Mouse (Mus musculus): ENCODE results near the gene Spint4. TPM values are rescaled to one million over a fixed set of nuclear protein-coding genes. Genes with fewer than 3 reads are reported as not detected.
A peak's percentile ranks its signal among the peaks of the same experiment; 100 is the strongest.
"Not testable (repeated sequence)": the region's sequence is repeated elsewhere in the genome, so short reads cannot be mapped to it uniquely, and the experiment has no call there.

The Spint4 gene
- polyA plus RNA-seq, 1 experiment from 2014 or later, result not detected

DNA sequence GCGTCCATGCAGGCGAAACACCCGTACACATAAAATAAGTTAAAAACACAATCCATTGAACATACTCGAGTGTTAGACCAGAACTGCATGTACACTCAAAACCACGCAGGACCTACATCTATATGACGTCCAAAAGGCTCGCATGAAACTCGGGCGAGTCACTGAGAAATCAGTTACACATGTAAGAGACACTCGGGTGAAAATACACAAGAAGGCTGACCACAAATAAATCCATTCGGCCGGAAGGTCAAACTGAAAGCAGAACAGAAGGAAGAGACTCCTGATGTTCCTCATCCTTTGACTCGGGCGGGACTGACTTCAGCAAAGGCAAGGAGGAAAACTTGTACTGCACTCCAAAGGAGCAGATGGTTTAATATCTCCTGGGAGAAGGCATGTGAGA, 7.7 kb downstream of the Spint4 start:
- Histone ChIP-seq H3K27me3 (ENCODE audit: control insufficient read depth, insufficient read depth, low read length) (no peaks in the 10 kb centered on the region), H3K4me2 (ENCODE audit: low read depth, severe bottlenecking) (no peak overlapping the region), H3K9ac (ENCODE audit: low read length) (no peak overlapping the region), H3K36me3 (ENCODE audit: control insufficient read depth, insufficient read depth, low read length) (no peaks in the 10 kb centered on the region), H3K27ac (replicated peaks; ENCODE audit: low read depth, low read length) (no peak overlapping the region), H3K9me3 (ENCODE audit: control insufficient read depth, low read length) (no peaks in the 10 kb centered on the region; the same call in 1 of the 2 replicates), H3K4me1 (ENCODE audit: control insufficient read depth, insufficient read depth, low read length) (no peaks in the 10 kb centered on the region), H3K4me3 (ENCODE audit: low read depth, low read length) (no peak overlapping the region)
- DNase-seq (ENCODE audit: low spot score) (no peak), ATAC-seq (ENCODE audit: insufficient number of reproducible peaks, low FRiP score, low TSS enrichment, low read depth) (no peak)
- 94% methylated on average over 14 of the region's 14 CpGs for WGBS

DNA sequence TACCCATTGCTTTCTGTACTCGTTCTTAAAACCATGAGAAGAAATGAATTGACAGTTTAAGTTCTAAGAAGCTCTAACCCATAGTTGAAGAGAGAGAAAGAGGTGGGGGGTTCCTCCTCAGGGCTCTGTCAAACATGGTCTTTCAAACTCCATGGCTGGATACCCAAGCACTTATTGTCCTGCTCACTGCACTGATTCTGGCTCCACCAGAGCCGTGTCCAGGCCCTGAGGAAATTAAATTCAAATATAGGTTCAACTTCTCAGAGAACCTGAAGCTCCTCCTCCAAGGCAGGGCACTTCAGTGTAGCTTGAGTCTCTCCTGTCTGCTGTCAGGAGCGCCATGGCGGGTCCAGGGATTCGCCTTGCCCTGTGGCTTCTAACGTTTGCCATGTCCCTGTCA, 16.7 kb downstream of the Spint4 start, which contains the start of gene Spint5:
Spint5 (plus strand) TSS at position 301 of the 400 bp plus-strand sequence.
- 80% methylated on average over 6 of the region's 6 CpGs for WGBS
- H3K27ac ChIP-seq (replicated peaks; ENCODE audit: low read depth, low read length), result no peak within 1 kb of the TSS
- no peak for ATAC-seq (ENCODE audit: insufficient number of reproducible peaks, low FRiP score, low TSS enrichment, low read depth)
- no peak within 1 kb of the TSS for H3K4me2 ChIP-seq (ENCODE audit: low read depth, severe bottlenecking)
- H3K4me3 ChIP-seq (ENCODE audit: low read depth, low read length), result no peak within 1 kb of the TSS
- H3K27me3 ChIP-seq (ENCODE audit: control insufficient read depth, insufficient read depth, low read length), result no peaks in the 10 kb centered on the region
- DNase-seq (ENCODE audit: low spot score), result no peak
- H3K9me3 ChIP-seq (ENCODE audit: control insufficient read depth, low read length), result no peaks in the 10 kb centered on the region
- H3K36me3 ChIP-seq (ENCODE audit: control insufficient read depth, insufficient read depth, low read length), result no peaks in the 10 kb centered on the region
- H3K4me1 ChIP-seq (ENCODE audit: control insufficient read depth, insufficient read depth, low read length), result 0 out of 2 replicates have a peak, but pooled peaks cover under 1% of the 10 kb centered on the region
- no peak within 1 kb of the TSS for H3K9ac ChIP-seq (ENCODE audit: low read length)

DNA sequence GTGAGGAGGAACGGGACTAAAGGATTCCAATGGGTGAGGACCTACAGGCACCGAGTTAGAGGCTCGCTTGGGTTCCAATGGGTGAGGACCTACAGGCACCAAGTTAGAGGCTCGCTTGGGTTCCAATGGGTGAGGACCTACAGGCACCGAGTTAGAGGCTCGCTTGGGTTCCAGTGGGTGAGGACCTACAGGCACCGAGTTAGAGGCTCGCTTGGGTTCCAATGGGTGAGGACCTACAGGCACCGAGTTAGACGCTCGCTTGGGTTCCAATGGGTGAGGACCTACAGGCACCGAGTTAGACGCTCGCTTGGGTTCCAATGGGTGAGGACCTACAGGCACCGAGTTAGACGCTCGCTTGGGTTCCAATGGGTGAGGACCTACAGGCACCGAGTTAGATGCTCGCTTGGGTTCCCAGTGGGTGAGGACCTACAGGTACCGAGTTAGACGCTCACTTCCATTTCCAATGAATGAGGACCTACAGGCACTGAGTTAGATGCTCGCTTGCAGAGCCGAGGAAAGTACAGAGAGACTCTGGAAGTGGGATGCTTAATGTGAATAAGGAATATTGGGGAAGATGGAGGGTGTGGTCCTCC, 18.0 kb downstream of the Spint4 start:
- not testable (repeated sequence) for H3K27ac ChIP-seq (replicated peaks; ENCODE audit: low read depth, low read length); H3K4me2 ChIP-seq (ENCODE audit: low read depth, severe bottlenecking); H3K9me3 ChIP-seq (ENCODE audit: control insufficient read depth, low read length); H3K27me3 ChIP-seq (ENCODE audit: control insufficient read depth, insufficient read depth, low read length); H3K36me3 ChIP-seq (ENCODE audit: control insufficient read depth, insufficient read depth, low read length); H3K9ac ChIP-seq (ENCODE audit: low read length); H3K4me1 ChIP-seq (ENCODE audit: control insufficient read depth, insufficient read depth, low read length); H3K4me3 ChIP-seq (ENCODE audit: low read depth, low read length); ATAC-seq (ENCODE audit: insufficient number of reproducible peaks, low FRiP score, low TSS enrichment, low read depth); DNase-seq (ENCODE audit: low spot score)
- WGBS, result 91% methylated on average over 19 of the region's 23 CpGs

DNA sequence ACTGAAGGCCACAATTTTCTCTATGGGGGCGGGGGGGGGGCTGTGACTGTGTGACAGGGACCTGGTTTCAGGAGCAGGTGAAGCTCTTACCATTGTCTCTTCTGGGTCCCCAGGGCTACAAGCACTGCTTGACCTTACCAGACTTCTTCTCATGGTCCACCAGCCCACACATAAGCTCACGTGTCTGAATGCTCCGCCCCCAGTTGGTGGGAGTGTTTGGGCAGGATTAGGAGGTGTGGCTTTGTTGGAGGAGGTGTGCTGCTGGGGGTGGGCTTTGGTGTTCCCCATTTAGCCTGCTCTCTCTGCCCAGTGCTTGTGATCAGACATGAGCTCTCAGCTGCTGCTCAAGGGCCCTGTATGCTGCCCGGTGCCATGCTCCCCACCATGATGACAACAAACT, 25.0 kb downstream of the Spint4 start:
- ATAC-seq (ENCODE audit: insufficient number of reproducible peaks, low FRiP score, low TSS enrichment, low read depth), result no peak
- H3K9me3 ChIP-seq (ENCODE audit: control insufficient read depth, low read length), result no peaks in the 10 kb centered on the region
- H3K36me3 ChIP-seq (ENCODE audit: control insufficient read depth, insufficient read depth, low read length), result no peaks in the 10 kb centered on the region
- H3K27me3 ChIP-seq (ENCODE audit: control insufficient read depth, insufficient read depth, low read length), result no peaks in the 10 kb centered on the region
- WGBS, result 60% methylated on average over 4 of the region's 4 CpGs
- DNase-seq (ENCODE audit: low spot score), result no peak
- H3K4me1 ChIP-seq (ENCODE audit: control insufficient read depth, insufficient read depth, low read length), result 0 out of 2 replicates have a peak, but pooled peaks cover 2% of the 10 kb centered on the region
- no peak overlapping the region for H3K27ac ChIP-seq (replicated peaks; ENCODE audit: low read depth, low read length)
- H3K4me2 ChIP-seq (ENCODE audit: low read depth, severe bottlenecking), result no peak overlapping the region
- no peak overlapping the region for H3K4me3 ChIP-seq (ENCODE audit: low read depth, low read length)
- no peak overlapping the region for H3K9ac ChIP-seq (ENCODE audit: low read length)

DNA sequence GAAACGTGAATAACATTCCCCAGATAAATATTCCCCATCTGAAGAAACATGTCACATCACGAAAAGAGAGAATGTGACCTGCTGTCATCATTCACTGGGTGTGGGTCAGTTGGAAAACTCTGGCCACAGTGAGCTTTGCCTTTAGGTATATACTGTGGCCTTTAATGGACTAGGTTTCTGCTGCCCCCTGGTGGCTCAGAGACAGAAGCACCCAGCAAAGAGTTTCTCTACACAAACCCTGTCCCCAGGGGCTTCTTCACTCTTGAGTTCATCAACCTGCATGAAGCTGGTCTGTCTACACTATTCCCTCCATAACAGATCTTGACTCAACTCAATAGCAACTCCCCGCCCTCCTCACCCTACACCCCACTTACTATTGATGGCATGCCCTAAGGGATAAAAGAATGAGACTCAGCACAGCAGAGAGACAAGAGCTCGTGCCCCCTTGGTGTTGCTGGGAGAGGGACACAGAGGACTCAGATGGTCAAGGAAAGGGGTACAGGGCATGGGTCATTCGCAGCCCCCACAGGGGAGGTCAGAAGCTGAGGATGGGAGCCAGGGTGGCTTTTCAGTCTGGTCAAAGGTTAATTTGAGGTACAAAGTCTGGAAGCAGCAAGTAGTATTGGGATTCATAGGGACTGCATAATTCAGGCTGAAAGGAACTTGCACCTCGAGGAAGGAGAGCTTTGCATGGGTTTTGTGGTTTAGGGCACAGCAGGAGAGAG, 27.8 kb downstream of the Spint4 start:
- ATAC-seq (ENCODE audit: insufficient number of reproducible peaks, low FRiP score, low TSS enrichment, low read depth) (no peak), DNase-seq (ENCODE audit: low spot score) (peak; percentile 77)
- Histone ChIP-seq H3K27me3 (ENCODE audit: control insufficient read depth, insufficient read depth, low read length) (no peaks in the 10 kb centered on the region), H3K9me3 (ENCODE audit: control insufficient read depth, low read length) (no peaks in the 10 kb centered on the region), H3K27ac (replicated peaks; ENCODE audit: low read depth, low read length) (no peak overlapping the region), H3K4me1 (ENCODE audit: control insufficient read depth, insufficient read depth, low read length) (no peaks in the 10 kb centered on the region), H3K4me2 (ENCODE audit: low read depth, severe bottlenecking) (no peak overlapping the region), H3K36me3 (ENCODE audit: control insufficient read depth, insufficient read depth, low read length) (no peaks in the 10 kb centered on the region), H3K9ac (ENCODE audit: low read length) (no peak overlapping the region), H3K4me3 (ENCODE audit: low read depth, low read length) (no peak overlapping the region)
- 28% methylated on average over 6 of the region's 6 CpGs for WGBS

DNA sequence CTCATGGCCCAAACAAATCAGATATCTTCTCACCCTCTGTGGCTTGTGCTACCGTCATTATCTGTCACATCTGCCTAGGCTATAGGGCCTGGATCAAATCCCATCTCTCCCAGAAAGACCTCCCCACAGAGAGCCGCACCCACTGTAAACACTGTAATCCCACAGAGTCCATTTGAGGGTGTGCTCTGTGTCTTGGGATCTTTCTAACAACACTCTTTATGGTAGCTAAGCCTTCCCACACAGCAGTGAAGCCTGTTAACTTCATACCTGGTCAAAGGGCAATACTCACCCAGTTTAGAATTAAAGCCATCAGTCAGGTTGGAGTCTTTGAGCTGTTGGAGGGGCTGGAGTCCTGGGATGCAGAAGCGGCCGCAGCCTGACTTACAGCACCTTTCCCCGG, 33.4 kb downstream of the Spint4 start:
- no peak overlapping the region for H3K27ac ChIP-seq (replicated peaks; ENCODE audit: low read depth, low read length)
- no peak overlapping the region for H3K4me3 ChIP-seq (ENCODE audit: low read depth, low read length)
- no peaks in the 10 kb centered on the region for H3K9me3 ChIP-seq (ENCODE audit: control insufficient read depth, low read length)
- 63% methylated on average over 5 of the region's 5 CpGs for WGBS
- H3K9ac ChIP-seq (ENCODE audit: low read length), result no peak overlapping the region
- no peak for ATAC-seq (ENCODE audit: insufficient number of reproducible peaks, low FRiP score, low TSS enrichment, low read depth)
- no peaks in the 10 kb centered on the region for H3K36me3 ChIP-seq (ENCODE audit: control insufficient read depth, insufficient read depth, low read length)
- no peaks in the 10 kb centered on the region for H3K4me1 ChIP-seq (ENCODE audit: control insufficient read depth, insufficient read depth, low read length)
- no peaks in the 10 kb centered on the region for H3K27me3 ChIP-seq (ENCODE audit: control insufficient read depth, insufficient read depth, low read length)
- H3K4me2 ChIP-seq (ENCODE audit: low read depth, severe bottlenecking), result no peak overlapping the region
- no peak for DNase-seq (ENCODE audit: low spot score)

DNA sequence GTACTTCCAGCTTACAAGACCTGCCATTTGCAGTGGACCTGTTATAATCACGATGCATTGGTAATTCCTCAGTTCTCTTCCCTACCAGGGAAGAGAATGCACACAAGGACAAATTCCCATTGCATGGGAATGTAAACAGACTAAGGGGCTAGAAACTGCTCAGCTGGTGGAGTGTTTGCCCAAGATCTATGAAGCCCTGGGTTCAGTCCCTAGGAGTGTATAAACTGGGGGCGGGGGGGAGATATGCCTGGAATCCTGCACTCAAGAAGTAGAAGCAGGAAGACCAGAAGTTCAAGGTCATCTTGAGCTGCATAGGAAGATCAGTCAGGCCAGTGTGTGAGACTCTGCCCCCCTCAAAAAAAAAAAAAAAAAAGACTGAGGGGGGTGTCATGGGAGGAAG, 35.0 kb downstream of the Spint4 start:
- no peak for ATAC-seq (ENCODE audit: insufficient number of reproducible peaks, low FRiP score, low TSS enrichment, low read depth)
- Histone ChIP-seq H3K9me3 (ENCODE audit: control insufficient read depth, low read length) (no peaks in the 10 kb centered on the region), H3K36me3 (ENCODE audit: control insufficient read depth, insufficient read depth, low read length) (no peaks in the 10 kb centered on the region), H3K27me3 (ENCODE audit: control insufficient read depth, insufficient read depth, low read length) (no peaks in the 10 kb centered on the region), H3K27ac (replicated peaks; ENCODE audit: low read depth, low read length) (no peak overlapping the region), H3K4me3 (ENCODE audit: low read depth, low read length) (no peak overlapping the region), H3K4me1 (ENCODE audit: control insufficient read depth, insufficient read depth, low read length) (no peaks in the 10 kb centered on the region), H3K9ac (ENCODE audit: low read length) (no peak overlapping the region), H3K4me2 (ENCODE audit: low read depth, severe bottlenecking) (no peak overlapping the region)
- DNase-seq (ENCODE audit: low spot score), result no peak
- 81% methylated on average over 2 of the region's 2 CpGs for WGBS

DNA sequence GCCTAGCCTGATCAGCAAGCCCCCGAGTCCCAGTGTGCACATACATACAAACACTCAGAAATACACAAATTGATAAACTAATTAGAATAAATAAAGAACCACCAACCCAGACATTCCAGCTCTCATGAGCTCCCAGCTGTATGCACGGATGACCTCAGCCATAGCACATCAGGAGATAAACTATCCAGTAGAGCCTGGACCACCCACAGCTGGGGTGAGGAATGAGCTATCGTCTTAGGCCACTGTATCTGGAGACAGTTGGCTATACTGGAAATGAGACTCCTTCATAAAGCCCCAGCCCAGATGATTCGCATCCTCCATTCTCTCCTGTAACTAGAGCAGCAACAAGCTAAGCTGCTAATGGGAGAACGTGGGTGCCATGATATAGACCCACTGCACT, 36.5 kb downstream of the Spint4 start:
- DNase-seq (ENCODE audit: low spot score), result no peak
- Histone ChIP-seq H3K9ac (ENCODE audit: low read length) (no peak overlapping the region), H3K36me3 (ENCODE audit: control insufficient read depth, insufficient read depth, low read length) (no peaks in the 10 kb centered on the region), H3K27me3 (ENCODE audit: control insufficient read depth, insufficient read depth, low read length) (no peaks in the 10 kb centered on the region), H3K27ac (replicated peaks; ENCODE audit: low read depth, low read length) (no peak overlapping the region), H3K9me3 (ENCODE audit: control insufficient read depth, low read length) (no peaks in the 10 kb centered on the region), H3K4me2 (ENCODE audit: low read depth, severe bottlenecking) (no peak overlapping the region), H3K4me1 (ENCODE audit: control insufficient read depth, insufficient read depth, low read length) (no peaks in the 10 kb centered on the region), H3K4me3 (ENCODE audit: low read depth, low read length) (no peak overlapping the region)
- WGBS, result 82% methylated on average over 5 of the region's 5 CpGs
- ATAC-seq (ENCODE audit: insufficient number of reproducible peaks, low FRiP score, low TSS enrichment, low read depth), result no peak
